Mouse (Mus musculus) T-cell, adult 2 months (primary cell): ENCODE results near the gene Dscaml1.

Experiments
- DNase-seq: peaks from one replicate; pipeline ENCODE4 v3.0.0; 2022; ENCODE audit warnings: low spot score

Gene Dscaml1

DNA sequence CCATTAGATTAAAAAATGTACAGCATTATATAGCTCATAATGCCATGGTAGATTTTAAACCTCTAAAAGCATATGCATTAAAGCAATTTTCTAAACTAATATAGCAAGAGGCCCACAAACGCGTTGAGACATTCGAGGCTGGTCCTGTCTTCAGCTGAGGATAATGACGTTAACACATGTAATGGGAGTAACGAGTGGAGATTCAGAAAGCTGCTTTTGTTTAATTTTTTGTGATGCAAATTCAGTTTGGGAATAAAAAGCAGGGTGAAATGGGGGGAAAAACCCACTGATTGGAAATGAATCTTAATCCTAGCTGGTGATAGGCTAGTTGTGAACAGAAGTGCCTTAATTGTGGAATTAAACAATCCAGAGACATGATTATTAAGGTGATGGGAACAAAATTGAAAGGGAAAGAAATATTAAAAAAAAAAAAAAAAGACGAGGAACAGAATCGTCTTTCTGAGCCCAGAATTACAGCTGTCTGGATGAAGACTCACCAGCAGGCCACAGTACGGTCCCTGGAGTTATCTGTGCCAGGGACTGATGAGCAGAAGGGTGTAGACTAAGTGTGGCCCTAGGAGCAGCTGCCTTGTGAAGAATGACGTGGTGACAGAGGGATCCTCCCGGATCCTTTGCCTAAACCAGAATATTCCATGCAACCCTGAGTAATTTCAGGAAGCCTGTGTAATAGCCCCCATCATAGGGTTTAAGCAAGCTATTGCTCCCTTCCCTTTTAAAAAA, 84.5 kb downstream of the Dscaml1 start:
- no peak for DNase-seq

DNA sequence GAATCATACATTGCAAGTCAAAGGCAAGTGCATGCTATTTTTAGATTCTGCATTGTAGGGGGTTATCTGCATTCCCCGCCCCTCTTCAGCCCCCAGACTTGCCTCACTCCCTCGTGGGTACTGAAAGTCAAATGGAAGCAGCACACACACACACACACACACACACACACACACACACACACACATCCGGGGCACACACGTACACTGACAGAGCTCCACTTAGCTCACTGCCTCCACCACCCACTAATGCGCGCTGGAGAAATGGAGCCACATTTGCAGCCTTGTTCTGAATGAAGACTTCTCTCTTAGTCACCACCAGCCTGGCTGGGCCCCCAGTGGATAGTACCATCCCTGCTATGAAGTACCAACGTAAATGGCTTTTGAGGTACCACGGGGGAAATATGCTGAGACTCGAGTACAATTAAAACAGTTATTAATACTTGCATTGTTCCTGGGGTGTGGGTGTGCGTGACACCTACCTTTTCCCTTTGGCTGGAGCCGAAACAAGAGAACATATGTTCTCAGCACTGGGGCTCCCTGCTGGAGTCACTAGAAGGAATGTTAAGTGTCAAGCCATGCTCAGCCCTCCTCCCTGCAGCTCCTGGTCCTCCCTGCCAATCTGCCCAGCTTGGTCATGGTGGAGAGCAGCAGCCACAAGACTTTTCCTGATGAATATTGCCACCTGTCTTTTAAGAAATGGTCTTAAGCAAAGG, 91.7 kb downstream of the Dscaml1 start:
- no peak for DNase-seq

DNA sequence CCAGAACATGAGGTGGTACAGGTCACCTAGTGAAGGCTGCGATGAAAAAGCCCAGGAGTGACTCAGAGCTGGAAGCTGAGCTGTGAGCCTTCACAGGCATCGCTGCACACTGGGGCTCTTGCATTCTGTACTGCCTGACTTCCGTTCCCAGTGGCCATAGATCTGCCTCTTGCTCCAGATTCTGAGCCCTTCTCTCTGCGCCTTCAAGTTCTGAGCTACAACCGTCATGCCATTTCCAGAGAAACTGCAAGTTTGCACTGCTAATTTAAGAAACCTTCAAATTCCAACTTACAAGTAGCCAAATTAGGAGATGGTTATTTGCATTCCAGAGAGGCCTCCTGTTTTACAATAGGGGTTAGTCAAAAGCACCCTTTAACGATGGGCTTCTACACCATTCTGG, 93.4 kb downstream of the Dscaml1 start:
- DNase-seq = no peak

DNA sequence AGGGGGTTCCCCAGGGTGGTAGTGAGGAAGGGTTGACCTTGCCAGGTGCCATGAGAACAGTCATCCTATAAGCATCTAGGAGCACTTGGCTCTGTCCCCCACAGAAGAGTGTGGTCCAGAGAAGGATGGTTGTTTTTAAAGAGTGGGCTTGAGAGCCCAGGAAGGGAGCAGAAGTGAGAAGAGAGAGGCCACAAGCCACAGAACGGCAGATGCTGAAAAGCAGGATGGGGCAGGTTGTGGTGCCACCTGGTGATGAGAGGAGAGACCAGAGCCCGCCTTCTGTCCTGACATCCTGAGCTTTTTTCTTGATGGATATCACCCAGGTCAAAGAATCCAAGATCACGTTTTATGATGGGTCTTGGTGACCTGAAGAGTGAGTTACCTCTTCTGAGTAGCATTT, 96.4 kb downstream of the Dscaml1 start:
- no peak for DNase-seq

DNA sequence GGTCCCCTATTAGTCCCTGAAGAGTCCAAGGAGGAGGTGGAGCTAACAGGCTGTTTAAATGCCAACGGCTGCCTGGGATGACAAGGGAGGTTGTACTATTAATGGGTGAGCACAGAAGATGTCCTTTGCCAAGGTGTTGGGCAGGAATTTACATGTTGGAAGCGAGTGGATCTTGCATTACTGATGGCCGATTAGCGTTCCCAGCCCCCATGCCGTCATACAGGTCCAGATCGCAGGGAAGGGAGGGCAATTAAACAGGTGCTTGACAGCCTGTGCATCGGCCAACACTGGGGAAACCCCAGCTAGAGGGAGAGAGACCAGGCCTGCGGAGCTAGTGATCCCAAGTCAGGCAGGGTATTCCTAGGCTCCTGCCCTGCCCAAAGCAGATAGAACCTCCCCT, 98.1 kb downstream of the Dscaml1 start:
- DNase-seq = no peak

DNA sequence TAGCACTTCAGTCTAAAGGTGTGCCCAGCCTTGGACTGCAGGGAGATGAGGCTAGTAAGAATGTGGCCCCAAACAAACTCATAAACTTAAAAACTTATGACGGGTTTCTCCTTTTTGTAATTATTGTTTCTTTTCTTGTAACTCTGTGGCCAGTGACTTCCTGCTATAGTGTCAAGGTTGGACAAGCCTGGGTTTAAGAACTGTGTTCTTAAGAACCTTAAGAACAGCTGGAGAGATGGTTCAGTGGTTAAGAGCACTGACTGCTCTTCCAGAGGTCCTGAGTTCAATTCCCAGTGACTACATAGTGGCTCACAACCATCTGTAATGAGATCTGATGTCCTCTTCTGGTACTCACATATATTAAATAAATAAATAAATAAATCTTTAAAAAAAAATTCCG, 106.8 kb downstream of the Dscaml1 start:
- DNase-seq = no peak

DNA sequence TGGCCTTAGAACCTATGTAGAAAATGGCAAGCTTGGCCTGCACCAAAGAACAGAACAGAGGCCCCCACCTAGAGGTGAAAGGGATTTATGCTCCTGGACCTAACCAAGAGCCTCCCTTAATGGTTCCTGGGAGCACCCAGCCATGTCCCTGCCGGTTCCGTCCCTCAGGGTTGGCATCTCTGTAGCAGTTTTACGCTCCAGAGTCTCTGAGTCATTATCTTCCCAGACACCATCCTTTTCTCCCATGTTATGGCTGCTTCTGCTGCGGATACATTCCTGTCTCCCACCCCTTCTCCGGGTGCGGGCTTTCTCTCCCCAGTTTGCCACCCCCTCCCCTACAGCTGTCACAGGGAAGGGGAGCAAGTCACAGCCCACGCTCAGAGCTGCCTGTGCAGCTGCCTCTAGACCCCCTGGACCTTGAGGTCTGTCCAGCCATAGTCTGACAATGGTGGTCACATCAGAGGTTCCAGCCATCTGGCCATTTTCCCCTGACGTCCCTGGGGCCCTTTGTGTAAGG, 108.1 kb downstream of the Dscaml1 start:
- DNase-seq = no peak

DNA sequence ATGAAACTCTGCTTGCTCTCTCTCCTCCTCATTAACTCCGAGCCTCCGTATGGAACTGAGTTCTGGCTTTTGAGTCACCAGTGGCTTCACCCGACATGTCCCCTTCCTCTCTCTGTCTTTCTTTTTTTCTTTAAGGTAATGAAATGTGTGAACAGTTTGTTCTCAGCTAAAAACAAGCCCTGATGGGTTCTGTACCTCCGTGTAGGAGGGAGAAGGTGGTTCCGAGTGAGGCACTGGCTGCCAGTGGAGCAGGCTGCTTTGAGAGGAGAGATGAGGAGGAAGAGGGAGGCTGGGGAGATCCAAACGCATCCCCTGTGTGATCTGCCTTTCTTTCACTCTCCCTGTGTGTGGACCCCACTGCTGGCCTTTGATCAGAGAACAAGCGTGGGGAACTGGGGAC, 111.2 kb downstream of the Dscaml1 start:
- no peak for DNase-seq

DNA sequence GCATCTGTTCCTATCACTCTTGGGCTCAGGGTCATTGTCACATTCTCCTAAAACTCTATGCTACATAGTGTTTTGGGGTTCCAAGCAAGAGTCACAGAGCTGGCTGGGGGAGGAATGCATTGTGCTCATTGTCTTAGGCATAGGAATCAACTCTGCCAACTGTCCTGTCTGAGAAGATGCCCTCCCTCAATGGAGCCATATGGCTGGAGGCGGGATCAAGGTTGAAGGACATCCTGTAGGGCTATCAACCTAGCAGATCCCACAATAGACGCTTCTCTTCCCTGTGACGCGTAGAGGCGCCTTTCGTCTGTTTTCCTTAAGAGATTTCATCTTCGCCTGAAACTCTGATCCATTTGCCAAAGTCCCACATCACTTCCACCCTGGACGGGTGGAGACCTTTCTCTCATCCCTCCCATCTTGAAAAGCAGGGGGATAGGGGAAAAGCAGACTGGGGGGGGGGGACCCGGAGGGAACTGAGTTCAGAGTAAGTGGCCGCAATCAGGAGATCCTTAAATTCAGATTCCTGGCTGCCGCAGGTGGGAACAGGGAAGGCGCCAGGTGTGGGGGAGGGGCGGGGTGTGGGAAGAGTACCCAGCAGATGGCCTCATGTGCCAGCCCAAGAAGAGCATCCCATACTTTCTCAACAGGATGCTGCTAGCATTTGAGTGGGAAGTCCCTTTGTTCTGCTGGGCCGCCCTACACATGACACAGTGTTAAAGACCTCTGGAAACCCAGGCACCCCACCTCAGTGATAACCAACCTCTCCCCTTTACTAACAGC, 113.0 kb downstream of the Dscaml1 start:
- no peak for DNase-seq

DNA sequence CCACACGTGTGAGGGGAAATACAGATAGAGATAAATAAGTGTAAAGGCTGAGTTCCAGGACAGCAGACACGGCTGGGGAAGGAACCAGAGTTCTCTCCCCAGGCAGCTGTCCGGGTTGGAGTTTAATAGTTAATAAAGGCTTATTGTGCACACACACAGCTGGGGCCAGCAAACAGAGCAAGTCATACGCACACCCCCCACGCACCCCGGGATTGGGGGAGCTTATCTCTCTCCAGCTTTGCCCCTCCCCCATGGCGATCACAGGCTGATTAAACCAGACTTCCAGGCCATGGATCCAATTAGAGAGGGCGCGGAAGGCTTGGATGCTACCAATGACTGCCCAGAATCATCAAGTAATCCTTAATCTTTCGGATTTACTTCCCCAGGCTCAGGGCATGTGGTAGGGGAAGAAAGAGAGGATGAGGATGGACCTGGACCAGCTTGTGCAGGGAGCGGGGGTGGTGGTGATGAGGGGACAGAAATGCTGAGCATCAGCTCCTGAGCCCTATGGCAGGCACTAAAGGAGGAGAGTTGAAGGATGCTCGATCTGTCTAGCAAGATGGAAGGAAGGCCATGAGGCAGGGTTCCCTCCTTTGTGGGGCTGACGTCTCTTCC, 119.7 kb downstream of the Dscaml1 start:
- DNase-seq = no peak

DNA sequence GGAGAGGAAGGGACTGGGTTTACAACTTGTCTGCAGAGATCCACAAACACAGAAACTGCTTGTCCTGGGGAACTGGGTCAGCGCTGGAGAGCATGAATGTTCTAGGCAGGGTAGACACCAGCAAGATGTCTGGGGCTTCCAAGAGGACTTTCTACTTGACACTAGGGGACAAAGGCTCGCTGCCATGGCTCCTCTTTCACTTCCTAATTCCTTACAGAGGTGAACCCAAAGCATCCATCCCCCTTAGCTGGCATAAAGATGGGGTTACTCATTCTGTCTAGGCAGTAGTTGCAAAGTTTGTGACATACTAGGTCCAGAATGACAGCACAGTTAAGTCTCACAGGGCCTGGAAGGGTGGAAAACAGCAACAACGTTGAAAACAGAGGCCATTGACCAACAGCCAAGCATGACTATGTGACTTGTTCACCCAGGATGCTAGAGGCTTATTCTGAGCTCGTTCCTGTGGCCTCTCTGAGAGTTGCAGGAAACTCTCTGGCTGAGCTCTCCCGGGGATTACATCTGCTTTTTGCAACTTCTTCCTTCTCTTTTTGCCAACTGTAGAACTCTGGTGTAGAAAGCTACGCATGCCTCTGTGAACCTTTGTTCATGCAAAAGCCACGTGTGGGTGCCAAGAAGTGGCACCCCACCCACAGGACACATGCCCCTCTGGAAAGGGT, 120.6 kb downstream of the Dscaml1 start:
- DNase-seq = no peak

DNA sequence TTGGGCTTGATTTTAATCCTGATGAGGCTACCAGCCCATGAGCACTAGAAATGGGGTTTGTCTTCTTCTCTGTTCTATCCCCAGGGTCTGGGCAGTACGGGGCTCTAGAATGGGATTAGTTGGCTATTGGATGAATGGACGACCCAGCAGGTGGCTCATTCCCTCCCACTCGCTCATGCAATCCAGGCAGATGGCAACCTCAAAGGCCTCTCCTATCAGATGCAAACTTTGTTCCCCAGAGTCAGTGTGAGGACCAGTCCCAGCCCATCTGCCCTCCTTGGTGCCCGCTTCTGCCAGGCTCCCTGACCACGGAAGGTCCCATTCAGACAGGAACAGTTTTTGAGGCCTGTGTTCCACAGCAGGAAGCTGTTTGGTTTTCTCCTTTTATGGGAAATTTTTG, 123.4 kb downstream of the Dscaml1 start:
- DNase-seq = no peak

DNA sequence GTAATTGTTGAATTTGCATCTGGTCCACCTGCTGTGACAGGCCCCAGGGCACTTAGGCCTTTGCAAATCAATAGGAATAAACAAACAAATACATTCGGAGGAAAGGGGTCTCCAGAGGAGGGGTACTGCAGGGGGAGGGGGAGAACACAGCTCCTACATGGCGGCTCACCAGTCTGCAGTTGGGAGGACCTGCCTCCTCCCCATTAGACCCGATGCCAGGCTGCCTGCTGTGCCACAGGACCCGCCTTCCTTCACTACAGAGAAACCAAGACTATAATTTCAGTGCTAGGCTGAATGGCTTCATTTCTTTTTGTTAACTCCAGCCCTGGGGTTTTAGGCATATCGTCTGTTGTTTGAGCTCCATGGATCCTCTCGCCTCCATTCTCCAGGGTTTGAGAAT, 123.8 kb downstream of the Dscaml1 start:
- DNase-seq = no peak

DNA sequence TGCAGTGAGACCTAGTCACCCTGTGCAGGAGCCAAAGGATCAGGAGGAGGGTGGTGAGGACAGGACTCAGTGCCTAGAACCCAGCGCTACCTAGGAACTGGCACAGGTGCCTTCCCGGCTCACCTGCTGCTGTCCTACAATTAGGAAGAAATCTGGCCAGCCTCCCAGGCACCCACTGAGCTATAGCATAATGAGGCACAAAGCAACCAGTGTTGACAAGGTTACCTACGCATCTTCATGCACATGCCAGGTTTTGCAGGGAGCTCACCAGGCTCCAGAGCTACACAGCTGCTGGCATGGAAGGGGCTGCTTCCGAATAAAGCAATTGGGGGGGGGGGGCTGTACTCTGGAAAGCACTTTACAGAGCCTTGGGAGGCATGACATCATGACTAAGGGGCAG, 124.2 kb downstream of the Dscaml1 start:
- DNase-seq = no peak

DNA sequence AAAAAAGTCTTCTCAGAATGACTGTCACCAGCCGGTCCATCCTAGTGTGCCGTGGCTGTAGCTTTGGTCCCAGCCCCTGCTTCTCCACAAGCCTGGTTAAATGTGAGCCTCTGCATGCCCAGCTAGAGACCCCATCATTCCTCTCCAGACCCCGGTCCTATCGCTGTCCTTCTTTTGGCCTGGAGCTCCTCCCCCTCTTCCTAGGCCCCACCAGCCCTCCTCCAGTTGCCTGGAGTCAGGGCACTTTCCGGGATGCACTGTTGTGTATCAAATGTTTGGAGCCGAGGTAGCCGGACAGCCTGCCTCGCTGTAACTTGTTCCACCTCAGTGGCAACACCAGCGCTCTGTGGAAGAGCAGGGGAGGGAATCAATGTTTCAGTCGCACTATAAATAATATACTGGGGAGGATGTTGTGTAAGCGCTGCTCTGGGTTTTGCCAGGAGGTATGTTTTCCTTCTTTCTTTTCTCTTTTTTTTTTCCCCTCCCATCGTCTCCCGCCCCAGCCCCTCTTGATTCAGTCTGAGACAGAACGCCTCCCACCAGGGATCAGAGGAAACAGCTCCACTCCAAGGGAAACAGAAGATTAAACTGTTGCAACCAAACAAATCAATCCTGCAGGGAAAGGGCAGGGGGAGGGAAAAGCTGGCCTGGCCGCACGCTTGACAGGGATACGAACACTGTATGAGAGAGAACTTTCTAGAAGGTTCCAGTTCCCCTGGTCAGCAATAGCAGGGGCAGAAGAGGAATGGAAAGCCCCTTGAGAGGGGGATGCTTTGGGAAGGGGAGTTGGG, 128.8 kb downstream of the Dscaml1 start:
- DNase-seq = no peak

DNA sequence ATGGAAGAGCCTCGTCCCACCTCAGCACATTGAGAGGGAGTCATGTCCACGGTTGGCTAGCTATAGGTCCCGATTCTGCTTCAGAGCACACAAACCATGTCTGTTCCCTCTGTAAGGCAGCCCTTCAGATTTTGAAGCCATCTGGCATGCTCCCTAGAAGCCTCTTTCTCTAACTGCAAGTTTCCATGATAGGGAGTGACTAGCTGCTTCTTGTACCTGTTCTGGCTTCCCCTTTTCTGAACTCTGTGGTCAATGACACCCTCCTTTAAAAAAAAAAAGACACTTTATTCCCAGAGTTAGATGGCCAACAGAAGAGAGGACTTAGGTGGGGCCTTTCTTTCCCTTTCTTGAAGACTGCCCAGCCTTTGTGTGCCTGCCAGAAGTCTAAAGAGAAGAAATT, 130.5 kb downstream of the Dscaml1 start:
- DNase-seq = no peak

DNA sequence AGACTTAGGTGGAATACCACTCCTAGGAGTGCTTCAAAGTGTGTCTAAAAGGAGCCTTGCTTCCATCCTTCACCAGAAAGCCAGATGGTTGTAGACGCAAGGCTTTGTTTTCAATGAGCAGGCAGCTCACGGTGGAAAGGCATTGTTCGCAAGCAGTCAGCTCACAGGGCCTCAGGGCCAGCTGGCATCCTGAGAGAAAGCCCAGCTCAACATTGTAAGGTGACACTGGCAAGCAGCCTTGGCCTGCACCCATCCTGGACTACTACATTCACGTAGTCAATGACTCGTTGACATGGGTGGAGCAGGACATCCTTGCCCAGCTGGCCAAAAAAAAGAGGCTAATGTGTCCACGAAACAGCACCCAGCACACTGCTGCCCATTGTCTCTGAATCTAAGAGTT, 134.6 kb downstream of the Dscaml1 start:
- DNase-seq = no peak

DNA sequence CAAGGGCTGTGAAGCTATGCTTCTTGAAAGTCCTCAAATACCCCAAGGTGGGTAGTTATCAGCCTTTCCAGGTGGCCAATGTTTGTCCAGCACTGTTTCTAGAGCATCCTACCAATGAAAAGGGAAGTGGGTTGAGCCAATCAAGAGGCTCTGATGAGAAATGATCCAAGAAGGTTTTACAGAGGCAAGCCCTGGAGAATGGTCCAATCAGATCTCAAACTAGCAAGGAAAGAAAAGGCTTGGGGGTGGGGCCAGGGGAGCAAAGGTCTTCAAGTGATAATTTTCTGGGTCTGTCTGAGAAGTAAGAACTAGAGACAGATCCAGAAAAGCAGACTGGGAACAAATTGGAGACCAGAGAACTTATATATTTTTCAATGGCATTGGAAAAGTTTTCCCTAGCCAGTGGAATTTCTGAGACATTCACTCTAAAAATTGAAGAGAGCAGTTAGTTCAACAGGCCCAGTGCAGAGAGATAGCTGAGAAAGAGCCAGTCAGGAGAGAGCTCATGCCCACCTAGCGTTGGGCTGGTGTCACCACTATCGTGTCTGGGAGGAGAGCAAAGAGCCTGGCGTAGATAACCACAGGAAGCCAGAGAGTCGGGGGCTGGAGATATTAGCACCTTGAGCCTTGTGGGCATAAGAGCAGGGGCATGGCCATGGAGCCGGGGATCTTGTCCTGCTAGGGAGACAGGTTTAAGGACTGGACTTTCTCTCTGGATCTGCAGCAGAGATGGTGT, 140.6 kb downstream of the Dscaml1 start:
- no peak for DNase-seq

DNA sequence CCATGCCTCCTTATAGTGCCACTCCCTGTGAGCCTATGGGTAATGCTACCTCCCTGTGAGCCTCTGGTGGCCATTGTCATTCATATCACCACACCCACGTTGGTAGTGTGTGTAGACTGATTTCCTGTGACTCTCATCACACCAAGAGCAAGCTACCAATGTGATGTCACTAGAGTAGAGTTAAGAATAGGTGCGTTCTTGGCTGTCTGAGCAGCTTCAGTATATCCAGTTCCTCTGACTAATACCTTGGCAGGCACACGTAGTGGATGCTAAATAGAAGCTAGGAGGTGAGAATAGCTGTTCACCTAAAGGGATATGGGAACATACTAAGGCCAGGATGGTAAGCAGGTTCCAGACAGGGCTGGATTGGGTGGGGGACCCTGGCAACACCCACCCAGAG, 143.3 kb downstream of the Dscaml1 start:
- DNase-seq = no peak

DNA sequence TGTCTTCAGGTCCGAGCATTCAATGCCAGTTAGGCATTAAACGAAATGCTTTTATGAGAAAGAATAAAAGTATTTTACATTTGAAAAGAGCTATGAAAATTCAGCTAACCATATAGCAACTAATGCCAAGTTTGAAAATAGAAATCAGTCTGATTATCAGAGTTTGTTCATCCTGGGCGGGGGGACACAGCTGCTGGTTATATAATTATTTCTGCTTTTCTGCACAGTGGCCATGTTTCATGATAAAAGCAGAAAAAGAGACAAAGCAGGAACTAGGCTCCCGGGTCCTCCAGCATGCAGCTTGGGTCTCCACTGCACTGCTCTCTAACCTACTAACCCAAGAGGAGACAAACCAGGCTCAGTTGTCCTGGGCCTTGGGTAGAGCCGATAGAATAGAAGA, 143.9 kb downstream of the Dscaml1 start:
- DNase-seq = no peak
